In genomic region chr10:80069251-80069650, GRCm38 (mm10) we compare ENCODE assay signal across 19 mouse cellular contexts. TPM values are rescaled to one million over a fixed set of nuclear protein-coding genes. Genes with fewer than 3 reads are reported as not detected.
DNase-seq lines count a peak whose midpoint lies in the region; ATAC-seq lines count a peak whose summit lies in the region.
"Had no signal": no experiment of that assay in that cellular context is flagged by ENCODE, and none has a peak within 500 bp of the region (broad histone marks: within the 10 kb centered on the region; RNA-seq: fewer than 3 reads in every experiment).

No protein-coding gene starts in this region.

- peaks cover 62% of the 10 kb centered on the region for H3K36me3 ChIP-seq in liver, embryonic 12.5 days
- H3K36me3 ChIP-seq in macrophage (ENCODE audit: inconsistent target), result peaks cover 61% of the 10 kb centered on the region

- H3K4me1 ChIP-seq in liver, embryonic 12.5 days, result peaks cover 56% of the 10 kb centered on the region

- WGBS in liver, embryonic 12.5 days (ENCODE audit: insufficient replicate concordance), result 92% methylated on average over 6 of the region's 7 CpGs
- WGBS in macrophage (ENCODE audit: missing documents), result 93% methylated on average over 7 of the region's 7 CpGs

- peak overlapping the region; percentile 90 for H3K27ac ChIP-seq in liver, embryonic 12.5 days
- H3K27ac ChIP-seq in macrophage, result 0 out of 2 replicates have a peak overlapping the region, but pooled peaks have one; percentile 92
- H3K27ac ChIP-seq: embryonic facial prominence, embryonic 12.5 days; hindbrain, embryonic 10.5 days; hindbrain, embryonic 14.5 days had no signal

- H3K4me3 ChIP-seq in liver, embryonic 12.5 days, result no peak overlapping the region
- no peak overlapping the region for H3K4me3 ChIP-seq in macrophage (ENCODE audit: inconsistent target)
- H3K4me3 ChIP-seq: embryonic facial prominence, embryonic 12.5 days; heart, embryonic 12.5 days; hindbrain, embryonic 10.5 days had no signal

- peak; percentile 44 to 45 for DNase-seq in cerebellum, postnatal 25 days
- DNase-seq in cerebellum, postnatal 36 days, result no peak
- peak; percentile 26 for DNase-seq in kidney, adult 18-20 months
- no peak for DNase-seq in kidney, postnatal 10 days
- DNase-seq in liver, result no peak
- DNase-seq: adrenal gland, adult 8-10 months; B cell, adult 2 months; cerebellum, adult 2 months; cerebellum, postnatal 10 days; gastrocnemius, postnatal 25 days had no signal

- no peak overlapping the region for H3K4me2 ChIP-seq in liver, embryonic 12.5 days
- H3K4me2 ChIP-seq: embryonic facial prominence, embryonic 12.5 days; heart, embryonic 12.5 days; hindbrain, embryonic 14.5 days had no signal

- H3K9me3 ChIP-seq in liver, embryonic 12.5 days (replicated peaks), result no peaks in the 10 kb centered on the region
- H3K9me3 ChIP-seq: embryonic facial prominence, embryonic 12.5 days; G1E; heart, embryonic 12.5 days; hindbrain, embryonic 10.5 days had no signal

- H3K9ac ChIP-seq in liver, embryonic 12.5 days, result no peak overlapping the region
- H3K9ac ChIP-seq: embryonic facial prominence, embryonic 12.5 days; heart, embryonic 12.5 days; hindbrain, embryonic 14.5 days had no signal

- no peaks in the 10 kb centered on the region for H3K27me3 ChIP-seq in liver, embryonic 12.5 days (replicated peaks)
- H3K27me3 ChIP-seq: embryonic facial prominence, embryonic 12.5 days; heart, embryonic 12.5 days had no signal

- H3K79me2 ChIP-seq in macrophage (ENCODE audit: inconsistent target), result peaks cover 75% of the 10 kb centered on the region

- no peak for ATAC-seq in liver, embryonic 12.5 days
- ATAC-seq: CD4-positive, CD25-positive, alpha-beta regulatory T cell, adult 4 months; forebrain, embryonic 16.5 days had no signal

RNA-seq across cellular contexts. Expression of gene Gpx4, which starts 22.3 kb away (rescaled TPM):
- 682 and 685 TPM in 2 replicates for polyA plus RNA-seq in liver, embryonic 12.5 days (2016; fragmentation: Nextera tagmentation; extraction: Ambion mirVana)
- total RNA-seq in macrophage (2018; cell fraction: chromatin; rRNA removed), result 100 to 1,000 TPM in 8 of 26 experiments, 10 to 100 TPM in 18; 25.2 to 137 (median 85.2) TPM
- total RNA-seq in macrophage (2018; cell fraction: cytosol; rRNA removed), result 100 to 1,000 TPM; 389 to 647 (median 497) TPM
- total RNA-seq in macrophage (2018; cell fraction: nucleus; rRNA removed), result 100 to 1,000 TPM in 20 of 26 experiments, 10 to 100 TPM in 6; 53.9 to 194 (median 123) TPM
- polyA plus RNA-seq in macrophage (2018), result 427 to 512 TPM (median 481 TPM) in 3 replicates

RNA-seq across cellular contexts. Expression of gene Polr2e, which starts 29.7 kb away (rescaled TPM):
- polyA plus RNA-seq in liver, embryonic 12.5 days (2016; fragmentation: Nextera tagmentation; extraction: Ambion mirVana), result 142 and 147 TPM in 2 replicates
- total RNA-seq in macrophage (2018; cell fraction: chromatin; rRNA removed), result 10 to 100 TPM in 15 of 26 experiments, 1 to 10 TPM in 11; 2.7 to 32.6 (median 15.8) TPM
- total RNA-seq in macrophage (2018; cell fraction: cytosol; rRNA removed), result 10 to 100 TPM; 24.1 to 50.6 (median 34.6) TPM
- total RNA-seq in macrophage (2018; cell fraction: nucleus; rRNA removed), result 10 to 100 TPM in 17 of 26 experiments, 1 to 10 TPM in 9; 5.7 to 31.9 (median 11.6) TPM
- 51.6 to 65.8 TPM (median 54.3 TPM) in 3 replicates for polyA plus RNA-seq in macrophage (2018)

RNA-seq across cellular contexts. Expression of gene Sbno2, which starts 36.1 kb away (rescaled TPM):
- polyA plus RNA-seq in liver, embryonic 12.5 days (2016; fragmentation: Nextera tagmentation; extraction: Ambion mirVana), result 15.0 and 15.4 TPM in 2 replicates
- total RNA-seq in macrophage (2018; cell fraction: chromatin; rRNA removed), result 1,000 to 10,000 TPM in 1 of 26 experiments, 100 to 1,000 TPM in 25; 193 to 1,010 (median 316) TPM
- 100 to 1,000 TPM in 1 of 26 experiments, 10 to 100 TPM in 25; 35.5 to 111 (median 48.4) TPM for total RNA-seq in macrophage (2018; cell fraction: cytosol; rRNA removed)
- total RNA-seq in macrophage (2018; cell fraction: nucleus; rRNA removed), result 100 to 1,000 TPM; 103 to 721 (median 158) TPM
- polyA plus RNA-seq in macrophage (2018), result 23.7 to 43.6 TPM (median 42.5 TPM) in 3 replicates

RNA-seq across cellular contexts. Expression of gene Stk11, which starts 46.4 kb away (rescaled TPM):
- polyA plus RNA-seq in liver, embryonic 12.5 days (2016; fragmentation: Nextera tagmentation; extraction: Ambion mirVana), result 18.6 and 19.8 TPM in 2 replicates
- total RNA-seq in macrophage (2018; cell fraction: chromatin; rRNA removed), result 100 to 1,000 TPM in 25 of 26 experiments, 10 to 100 TPM in 1; 82.3 to 299 (median 163) TPM
- total RNA-seq in macrophage (2018; cell fraction: cytosol; rRNA removed), result 100 to 1,000 TPM in 3 of 26 experiments, 10 to 100 TPM in 23; 66.1 to 109 (median 92.3) TPM
- total RNA-seq in macrophage (2018; cell fraction: nucleus; rRNA removed), result 100 to 1,000 TPM in 19 of 26 experiments, 10 to 100 TPM in 7; 75.4 to 159 (median 118) TPM
- polyA plus RNA-seq in macrophage (2018), result 72.6 to 106 TPM (median 79.6 TPM) in 3 replicates

RNA-seq across cellular contexts. Expression of gene Arhgap45, which starts 52.8 kb away (rescaled TPM):
- 22.3 and 22.8 TPM in 2 replicates for polyA plus RNA-seq in liver, embryonic 12.5 days (2016; fragmentation: Nextera tagmentation; extraction: Ambion mirVana)
- total RNA-seq in macrophage (2018; cell fraction: chromatin; rRNA removed), result 100 to 1,000 TPM in 23 of 26 experiments, 10 to 100 TPM in 3; 60.1 to 650 (median 256) TPM
- total RNA-seq in macrophage (2018; cell fraction: cytosol; rRNA removed), result 100 to 1,000 TPM in 7 of 26 experiments, 10 to 100 TPM in 19; 38.3 to 135 (median 73.0) TPM
- 100 to 1,000 TPM in 19 of 26 experiments, 10 to 100 TPM in 7; 53.9 to 429 (median 152) TPM for total RNA-seq in macrophage (2018; cell fraction: nucleus; rRNA removed)
- polyA plus RNA-seq in macrophage (2018), result 56.2 to 124 TPM (median 74.2 TPM) in 3 replicates

Comparison
In these comparisons a context has a peak if more than half of its experiments do, and no peak if none do; other contexts are left out.
1. DNase-seq: peak in cerebellum, postnatal 25 days (2 of 2) and kidney, adult 18-20 months (single experiment); none in cerebellum, postnatal 36 days (0 of 2), kidney, postnatal 10 days (single experiment) and liver (single experiment).